Mouse (Mus musculus) E14TG2a.4 (cell line): Measurements from ENCODE around the gene Gm3147.
"Not testable (repeated sequence)": the region's sequence is repeated elsewhere in the genome, so short reads cannot be mapped to it uniquely, and the experiment has no call there.

Source experiments
- H3K27me3 ChIP-seq: 2 replicates; pipeline ENCODE4 v1.6.1; 2014; ENCODE audit warnings: low read length, control low read depth; ENCODE audit not compliant: insufficient read depth
- H3K36me3 ChIP-seq: 2 replicates; pipeline ENCODE4 v1.6.1; 2014; ENCODE audit warnings: low read length, control low read depth; ENCODE audit not compliant: insufficient read depth
- H3K4me1 ChIP-seq: replicated peaks from 2 replicates; pipeline ENCODE4 v1.6.1; 2014; ENCODE audit warnings: low read depth, low read length, control low read depth
- H3K4me3 ChIP-seq: replicated peaks from 2 replicates; pipeline ENCODE4 v1.5.1; 2014; ENCODE audit warnings: mild to moderate bottlenecking, low read length
- H3K9me3 ChIP-seq: 2 replicates; pipeline ENCODE4 v1.6.1; 2014; ENCODE audit warnings: low read length, control low read depth

Gene Gm3147

DNA sequence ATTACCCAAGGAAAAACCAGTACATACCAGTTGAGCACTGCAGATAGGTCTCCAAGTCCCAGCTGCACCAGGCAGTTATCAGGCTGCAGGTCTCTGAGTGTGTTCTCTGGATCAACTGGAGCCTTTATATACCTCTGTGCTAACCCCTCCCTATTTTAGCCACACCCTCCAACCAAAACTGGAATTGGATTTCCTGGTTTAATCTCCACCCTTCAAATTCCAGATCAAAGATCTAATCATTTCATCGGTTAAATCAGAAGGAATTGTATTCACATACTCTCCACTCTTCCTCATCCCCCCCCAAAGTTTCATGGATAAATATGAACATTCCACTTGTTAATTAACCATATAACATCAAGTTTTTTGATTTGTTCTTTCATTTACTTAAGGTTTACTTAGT, at the start of gene Gm3147:
TSS of gene Gm3147 (minus strand) at position 101 of the 400 bp plus-strand sequence.
- H3K9me3 ChIP-seq, H3K4me3 ChIP-seq, H3K27me3 ChIP-seq, H3K4me1 ChIP-seq, H3K36me3 ChIP-seq: not testable (repeated sequence)

DNA sequence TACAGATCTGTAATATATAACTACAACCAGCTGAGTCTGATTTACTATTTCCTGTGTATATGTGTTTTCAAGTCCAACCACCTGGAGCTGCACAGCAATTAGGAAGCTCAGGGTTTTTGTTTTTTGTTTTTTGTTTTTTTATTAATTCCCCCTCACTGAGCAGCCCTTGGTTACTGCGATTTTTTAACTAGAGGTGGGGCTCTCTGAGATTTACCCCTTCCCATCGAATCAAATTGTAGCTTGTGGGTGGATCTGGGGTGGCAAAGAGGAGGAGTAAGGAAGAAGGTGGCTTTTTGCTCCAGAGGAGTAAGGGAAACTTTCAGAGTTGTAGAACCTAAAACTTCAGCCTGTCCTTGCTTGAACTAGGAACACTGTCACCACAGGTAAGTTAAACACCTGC, 31.9 kb upstream of the Gm3147 start, which contains the start of gene Gm6205:
TSS of gene Gm6205 (plus strand) at position 301 of the 400 bp plus-strand sequence.
- not testable (repeated sequence) for H3K4me1 ChIP-seq, H3K4me3 ChIP-seq, H3K27me3 ChIP-seq, H3K9me3 ChIP-seq, H3K36me3 ChIP-seq

DNA sequence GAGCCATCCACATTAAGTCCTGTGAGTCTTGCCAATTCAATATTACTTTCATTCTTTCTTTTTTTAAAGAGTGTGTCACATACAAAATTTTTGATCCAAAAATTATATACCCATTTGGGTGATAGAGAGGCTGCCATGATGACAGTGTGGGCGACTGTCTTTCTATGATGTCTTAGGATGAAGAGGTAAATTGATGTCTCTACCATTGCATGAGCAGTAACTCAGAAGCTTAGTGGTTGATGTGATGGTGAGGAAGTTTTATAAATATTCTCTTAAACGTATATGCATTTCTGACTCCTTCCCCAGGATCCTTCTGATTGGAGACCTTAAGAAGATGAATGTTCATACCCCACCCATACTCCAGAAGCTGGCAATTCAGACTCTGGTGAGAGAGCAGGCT, 7.5 kb upstream of the Gm3147 start, which contains the start of gene Gm6509:
TSS of gene Gm6509 (plus strand) at position 301 of the 400 bp plus-strand sequence.
- not testable (repeated sequence) for H3K4me1 ChIP-seq, H3K36me3 ChIP-seq, H3K27me3 ChIP-seq, H3K4me3 ChIP-seq, H3K9me3 ChIP-seq
